Mouse (Mus musculus) mouse trophoblast stem cell (cell line): ENCODE data around the gene Kcne4.

Experiments used
- in situ Hi-C, 2 experiments: fragments of 300-500 bp; cut with MseI, MboI; formaldehyde crosslinking; loops; 2 replicates in 1 of 2; 3 replicates in 1 of 2; pipeline ENCODE4 v1.15.1; 2025

The Kcne4 gene

DNA sequence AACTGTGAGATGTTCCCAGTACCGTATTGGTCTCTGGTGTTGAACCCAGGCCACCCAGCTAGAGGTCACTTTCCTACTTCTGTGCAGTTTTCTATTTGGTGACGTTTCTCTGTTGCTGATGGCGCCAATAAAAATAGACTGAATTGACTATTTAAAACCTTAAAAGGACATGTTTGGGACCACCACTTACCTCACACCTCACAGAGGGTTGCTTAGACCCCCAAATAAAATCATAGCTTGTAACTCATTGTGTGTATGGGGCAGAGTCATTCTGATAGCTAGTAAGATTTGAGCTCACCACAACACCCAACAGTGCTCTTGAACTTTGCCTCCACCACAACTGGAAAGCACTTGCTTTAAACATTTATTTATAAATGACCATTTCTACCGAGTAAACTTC, 43.0 kb downstream of the Kcne4 start:
- in situ Hi-C loops, result no loop called here

DNA sequence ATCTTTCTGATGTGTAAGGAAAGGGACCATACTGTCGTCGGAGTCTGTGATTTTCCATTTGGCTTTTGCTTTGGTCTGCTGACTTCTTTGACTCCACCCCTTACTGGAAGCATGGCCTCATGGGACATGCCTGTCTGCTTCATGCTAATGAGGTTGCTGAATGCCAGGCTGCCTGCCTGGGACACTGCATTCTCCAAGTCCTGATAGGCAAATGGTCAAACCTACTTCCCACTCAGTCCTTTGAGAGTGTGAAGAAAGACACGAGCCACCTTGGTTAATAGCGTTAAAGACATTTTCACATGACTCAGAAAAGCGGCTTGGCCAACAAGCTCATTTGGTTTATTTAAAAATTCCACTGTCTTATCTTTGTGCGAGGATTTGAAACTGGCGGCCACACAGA, 43.5 kb downstream of the Kcne4 start:
- in situ Hi-C loops, result no loop called here

- in situ Hi-C loops, result no loop called here
Observed at GRCm38 (mm10) chr1:78862281-78862680, 45.7 kb downstream of the Kcne4 start.

GRCm38 (mm10) chr1:78863833-78864232, 47.3 kb downstream of the Kcne4 start:
- in situ Hi-C loops, result no loop called here

GRCm38 (mm10) chr1:78864351-78864750, 47.8 kb downstream of the Kcne4 start:
- in situ Hi-C loops, result no loop called here

DNA sequence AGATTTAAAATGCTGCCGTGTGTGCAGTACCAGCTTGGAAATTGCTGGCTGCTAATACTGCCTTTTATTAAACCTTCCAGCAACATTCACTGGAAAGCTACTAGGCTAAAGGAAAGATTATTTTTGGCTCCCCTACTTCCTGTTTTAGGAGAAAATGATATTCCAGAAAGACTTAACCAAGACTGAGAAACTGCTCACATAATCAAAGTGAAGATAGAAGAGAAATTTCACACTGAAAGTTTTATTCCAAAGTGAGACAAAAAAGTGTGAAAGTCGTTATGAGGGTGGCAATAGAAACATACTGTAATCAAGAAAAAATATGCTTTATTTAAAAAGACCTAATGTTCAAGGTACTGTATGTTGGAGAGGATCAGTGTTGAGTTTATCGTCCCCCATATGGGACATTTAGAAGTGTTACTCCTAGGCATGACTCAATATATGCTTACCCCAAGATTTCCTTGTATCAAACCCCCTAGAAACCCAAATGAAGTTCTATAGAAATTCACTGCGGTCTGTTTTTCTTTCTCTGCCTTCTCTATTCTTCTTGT, 48.3 kb downstream of the Kcne4 start:
- in situ Hi-C loops, result no loop called here

DNA sequence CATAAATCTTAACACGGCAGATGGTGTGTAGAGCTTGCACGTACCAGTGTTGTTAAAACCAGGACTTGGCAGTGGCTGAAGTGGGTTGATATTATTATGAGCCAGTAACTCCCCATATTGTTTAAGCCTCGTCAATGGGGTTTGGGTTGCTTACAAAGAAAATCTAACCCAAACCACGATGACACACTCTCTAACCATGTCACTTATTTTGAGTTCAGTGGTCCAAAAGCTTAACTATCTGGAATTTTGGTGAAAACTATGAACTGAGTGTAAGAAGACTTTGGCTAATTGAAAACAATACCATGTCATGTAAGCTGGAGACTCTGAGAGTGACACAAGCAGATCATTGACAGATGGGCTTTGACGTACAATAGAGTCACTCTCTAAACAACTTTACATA, 49.4 kb downstream of the Kcne4 start:
- in situ Hi-C loops, result no loop called here

DNA sequence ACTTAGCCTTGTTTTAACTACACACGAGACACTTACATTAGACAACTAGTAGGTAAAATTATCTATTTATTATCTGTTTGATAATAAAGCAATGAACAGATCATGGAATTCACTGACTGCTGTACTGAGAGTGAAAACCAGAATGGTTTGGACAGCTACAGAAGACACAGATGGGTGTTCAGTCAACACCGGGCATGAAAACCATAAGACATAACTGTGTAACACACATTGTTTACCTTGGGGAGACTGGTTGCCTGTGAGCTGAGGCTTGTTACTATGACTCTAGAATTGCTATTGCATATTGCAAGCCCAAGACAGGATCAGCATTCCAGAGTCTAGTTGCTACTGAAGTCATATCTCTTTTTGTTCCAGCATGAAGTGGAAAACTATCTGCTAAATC, 49.9 kb downstream of the Kcne4 start:
- in situ Hi-C loops, result no loop called here
